Mouse (Mus musculus) megakaryocyte, embryonic 14.5 days (primary cell): ENCODE results near the gene Gpi1.

Source experiments
- FLI1 ChIP-seq: IDR thresholded peaks from 2 replicates; pipeline ENCODE4 v1.6.1; 2012; ENCODE audit warnings: low read length, inconsistent platforms, mixed read lengths
- GATA1 ChIP-seq: IDR thresholded peaks from 3 replicates; pipeline ENCODE4 v1.6.1; 2012; ENCODE audit warnings: mixed read lengths, low read length, inconsistent platforms, borderline replicate concordance

- TF ChIP-seq FLI1, result no peak
- TF ChIP-seq GATA1, result no peak
Measured at GRCm38 (mm10) chr7:34224308-34224707, 5.8 kb downstream of the Gpi1 start.
